Mouse (Mus musculus) midbrain, embryonic 13.5 days (tissue): Measurements from ENCODE around the gene Bcat2. TPM values are rescaled to one million over a fixed set of nuclear protein-coding genes. Genes with fewer than 3 reads are reported as not detected.
A peak's percentile ranks its signal among the peaks of the same experiment; 100 is the strongest.

ENCODE experiments used
- ATAC-seq: fragments of 200-750 bp; cut with Nextera tagmentation; 2 replicates; pipeline ENCODE4 v1.8.0; 2017; ENCODE audit warnings: mild to moderate bottlenecking, moderate TSS enrichment, moderate library complexity
- H3K27ac ChIP-seq: fragments of 300-500 bp; sonication (generic); 2 replicates; pipeline ENCODE4 v1.5.1; 2015; ENCODE audit warnings: inconsistent platforms, mild to moderate bottlenecking, moderate library complexity
- H3K27me3 ChIP-seq: fragments of 300-500 bp; sonication (generic); 2 replicates; pipeline ENCODE4 v1.6.1; 2015; ENCODE audit warnings: mild to moderate bottlenecking, inconsistent platforms
- H3K36me3 ChIP-seq: fragments of 300-500 bp; sonication (generic); 2 replicates; pipeline ENCODE4 v1.6.1; 2015; ENCODE audit warnings: mild to moderate bottlenecking, inconsistent platforms
- H3K4me1 ChIP-seq: fragments of 300-500 bp; sonication (generic); replicated peaks from 2 replicates; pipeline ENCODE4 v1.6.1; 2015; ENCODE audit warnings: inconsistent platforms
- H3K4me2 ChIP-seq: fragments of 300-500 bp; sonication (generic); replicated peaks from 2 replicates; pipeline ENCODE4 v1.6.1; 2015; ENCODE audit warnings: moderate library complexity, mild to moderate bottlenecking, inconsistent platforms
- H3K4me3 ChIP-seq: fragments of 300-500 bp; sonication (generic); replicated peaks from 2 replicates; pipeline ENCODE4 v1.5.1; 2015; ENCODE audit warnings: mild to moderate bottlenecking, inconsistent platforms
- H3K9ac ChIP-seq: fragments of 300-500 bp; sonication (generic); replicated peaks from 2 replicates; pipeline ENCODE4 v1.6.1; 2015; ENCODE audit warnings: mild to moderate bottlenecking, inconsistent platforms
- H3K9me3 ChIP-seq: fragments of 300-500 bp; sonication (generic); 2 replicates; pipeline ENCODE4 v1.6.1; 2016; ENCODE audit warnings: mild to moderate bottlenecking, inconsistent platforms
- WGBS: fragments of 180-500 bp; shearing (Covaris S2); methylation state at CpG from one replicate; pipeline ENCODE4 v1.1.7; 2015; 5-methylcytosine and 5-hydroxymethylcytosine counted together
- polyA plus RNA-seq: library from polyadenylated mRNA; unstranded; fragments of >200 nt; fragmentation: Nextera tagmentation; extraction: Ambion mirVana; gene quantifications from 2 replicates; pipeline ENCODE4 v1.2.1, GENCODE M21; 2015

Bcat2 gene
- polyA plus RNA-seq, 1 experiment from 2014 or later, result 20.7 TPM

DNA sequence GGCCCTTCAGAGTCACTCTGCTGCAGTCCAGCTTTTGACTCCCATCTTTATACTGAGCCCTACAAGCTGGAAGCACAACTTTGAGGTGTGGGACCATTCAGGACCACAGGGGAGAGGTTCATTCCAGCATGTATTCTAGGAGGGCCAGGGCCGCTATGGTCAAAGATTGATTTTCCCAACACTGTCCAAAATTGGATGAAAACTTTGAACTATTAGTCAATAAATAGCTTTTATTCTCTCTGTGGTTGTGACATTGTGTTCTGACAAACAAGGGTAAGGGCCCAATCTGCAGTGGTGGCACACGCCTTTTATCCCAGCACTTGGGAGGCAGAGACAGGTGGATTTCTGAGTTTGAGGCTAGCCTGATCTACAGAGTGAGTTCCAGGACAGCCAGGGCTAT, 16.0 kb upstream of the Bcat2 start:
- Histone ChIP-seq H3K36me3 (no peaks in the 10 kb centered on the region), H3K4me3 (no peak overlapping the region), H3K9ac (no peak overlapping the region; the same call in 1 of the 2 replicates), H3K9me3 (no peaks in the 10 kb centered on the region), H3K4me1 (no peaks in the 10 kb centered on the region), H3K27me3 (no peaks in the 10 kb centered on the region), H3K27ac (no peak overlapping the region), H3K4me2 (no peak overlapping the region)
- ATAC-seq, result no peak
- 87% methylated on average over 2 of the region's 2 CpGs for WGBS

DNA sequence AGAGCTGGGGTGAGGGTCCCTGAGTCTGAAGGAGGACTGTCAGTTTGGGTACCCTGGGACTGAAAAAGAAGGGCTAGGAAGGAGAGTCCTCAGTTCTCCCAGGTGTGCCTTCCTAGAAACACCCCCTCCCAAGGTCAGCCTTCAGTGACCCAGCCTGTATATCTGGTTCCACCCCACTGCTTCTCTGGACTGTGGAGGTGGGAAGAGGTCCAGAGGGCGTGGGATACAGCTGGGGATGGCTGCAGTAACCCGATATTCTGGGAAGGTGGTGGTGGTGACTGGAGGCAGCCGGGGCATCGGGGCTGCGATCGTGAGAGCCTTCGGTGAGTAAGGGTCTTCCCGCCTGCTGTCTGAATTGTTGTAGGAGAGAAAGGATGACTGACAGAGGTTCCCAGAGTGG, 15.2 kb upstream of the Bcat2 start, which contains the start of gene Hsd17b14:
Gene Hsd17b14, plus strand, starts transcription at position 150 of the 400 bp plus-strand sequence.
- Histone ChIP-seq H3K9me3 (no peaks in the 10 kb centered on the region), H3K27ac (no peak within 1 kb of the TSS), H3K36me3 (no peaks in the 10 kb centered on the region), H3K4me2 (no peak within 1 kb of the TSS), H3K27me3 (no peaks in the 10 kb centered on the region), H3K4me3 (no peak within 1 kb of the TSS), H3K4me1 (no peaks in the 10 kb centered on the region), H3K9ac (no peak within 1 kb of the TSS; the same call in 1 of the 2 replicates)
- 47% methylated on average over 8 of the region's 8 CpGs for WGBS
- ATAC-seq, result no peak

DNA sequence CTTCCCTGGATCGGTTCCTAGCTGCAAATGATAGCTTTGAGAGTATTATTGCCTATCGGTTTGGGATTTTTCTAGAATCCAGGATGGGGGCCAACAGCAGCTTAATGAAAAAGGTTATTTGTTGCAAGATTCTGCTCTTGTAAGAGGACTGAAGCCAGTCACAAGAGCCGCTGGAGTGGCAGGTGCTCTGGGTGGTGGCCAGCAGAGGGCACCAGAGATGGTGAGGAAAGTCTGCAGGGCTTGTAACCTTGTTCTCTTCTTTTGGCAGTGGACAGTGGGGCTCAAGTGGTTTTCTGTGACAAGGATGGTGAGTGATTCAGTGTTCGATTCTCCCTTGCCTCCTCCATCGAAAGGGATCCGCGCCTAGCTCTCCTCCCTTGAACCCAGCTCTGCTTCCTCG, 14.2 kb upstream of the Bcat2 start:
- Histone ChIP-seq H3K9ac (no peak overlapping the region), H3K4me3 (no peak overlapping the region), H3K36me3 (no peaks in the 10 kb centered on the region), H3K27me3 (no peaks in the 10 kb centered on the region), H3K9me3 (no peaks in the 10 kb centered on the region), H3K27ac (no peak overlapping the region), H3K4me1 (no peaks in the 10 kb centered on the region), H3K4me2 (no peak overlapping the region)
- no peak for ATAC-seq
- 24% methylated on average over 8 of the region's 8 CpGs for WGBS

DNA sequence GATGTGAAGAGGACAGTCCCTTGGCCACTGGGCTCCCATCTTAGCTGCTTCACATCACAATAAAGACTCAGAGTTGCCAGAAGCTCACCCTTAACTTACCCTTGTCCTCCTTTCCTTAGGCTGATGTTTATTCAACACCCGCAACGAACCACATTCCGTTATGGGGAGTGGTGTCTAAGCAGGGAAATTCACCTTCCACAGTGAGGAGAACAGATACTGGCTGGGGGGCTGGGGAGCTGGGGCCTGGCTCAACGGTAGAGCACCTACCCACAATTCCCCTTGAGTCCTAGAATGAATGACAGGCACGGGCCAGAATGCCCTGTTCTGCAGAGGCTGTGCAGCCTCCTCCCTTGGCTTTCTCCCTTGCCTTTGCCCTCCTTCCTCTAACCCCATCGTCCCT, 11.0 kb upstream of the Bcat2 start:
- Histone ChIP-seq H3K4me2 (no peak overlapping the region), H3K9me3 (no peaks in the 10 kb centered on the region), H3K9ac (no peak overlapping the region), H3K4me1 (no peaks in the 10 kb centered on the region), H3K4me3 (no peak overlapping the region), H3K27ac (no peak overlapping the region), H3K27me3 (no peaks in the 10 kb centered on the region), H3K36me3 (no peaks in the 10 kb centered on the region)
- WGBS, result 61% methylated on average over 6 of the region's 6 CpGs
- no peak for ATAC-seq

DNA sequence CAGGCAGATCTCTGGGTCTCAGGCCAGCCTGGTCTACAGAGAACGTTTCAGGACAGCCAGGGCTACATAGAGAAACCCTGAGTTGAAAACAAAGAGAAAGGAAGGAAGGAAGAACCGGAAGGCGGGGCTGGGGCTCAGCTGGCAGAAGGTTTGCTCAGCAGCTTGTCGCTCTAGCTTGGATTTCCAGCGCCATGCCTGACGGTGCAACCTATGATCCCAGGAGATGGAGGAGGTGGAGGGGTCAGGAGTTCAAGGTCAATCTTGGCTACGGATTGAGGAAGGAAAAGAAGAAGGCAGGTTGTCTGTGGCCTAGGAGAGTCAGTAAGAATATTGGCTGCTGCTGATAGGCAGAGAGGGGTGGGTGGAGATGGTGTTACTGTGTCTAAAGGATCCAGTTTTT, 9.7 kb upstream of the Bcat2 start:
- Histone ChIP-seq H3K4me2 (no peak overlapping the region), H3K4me1 (no peaks in the 10 kb centered on the region), H3K36me3 (no peaks in the 10 kb centered on the region), H3K27me3 (no peaks in the 10 kb centered on the region), H3K4me3 (no peak overlapping the region), H3K9ac (no peak overlapping the region), H3K27ac (no peak overlapping the region), H3K9me3 (no peaks in the 10 kb centered on the region)
- no peak for ATAC-seq
- 86% methylated on average over 7 of the region's 7 CpGs for WGBS

DNA sequence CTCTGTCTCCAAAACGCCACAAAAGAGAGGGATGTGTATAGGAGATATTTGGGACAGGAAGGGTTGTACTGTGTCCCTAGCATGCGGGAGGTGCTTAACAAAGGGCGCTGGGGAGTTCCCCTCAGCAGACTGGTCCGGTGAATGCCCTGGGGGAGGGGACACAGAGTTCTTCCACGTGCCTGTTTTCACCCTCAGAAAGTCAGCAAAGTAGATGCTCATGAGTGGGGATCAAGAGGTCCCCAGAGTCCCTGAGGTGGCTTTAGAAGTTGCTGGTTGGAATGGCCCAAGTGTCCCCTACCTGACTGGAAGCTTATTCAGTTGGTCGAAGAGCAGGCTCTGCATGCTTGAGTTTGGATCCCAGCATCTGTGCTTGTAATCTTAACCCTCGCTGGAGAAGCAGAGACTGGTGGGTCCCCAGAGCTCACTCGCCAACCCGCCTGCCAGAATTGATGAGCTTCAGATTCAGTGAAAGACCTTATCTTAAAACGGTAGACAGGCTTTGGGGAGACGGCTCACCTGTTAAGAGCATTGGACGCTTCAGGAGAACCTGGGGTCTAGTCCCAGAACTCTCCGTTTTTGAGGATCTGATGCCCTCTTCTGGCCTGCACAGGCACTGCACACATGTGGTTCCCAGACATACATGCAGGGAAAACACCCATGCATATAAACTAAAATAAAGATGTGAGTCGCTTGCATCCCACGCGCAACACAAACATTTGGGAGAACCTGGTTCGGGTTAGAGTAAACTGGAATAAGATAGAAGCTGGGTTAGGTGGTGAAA, 8.9 kb upstream of the Bcat2 start:
- no peaks in the 10 kb centered on the region for H3K36me3 ChIP-seq
- H3K27ac ChIP-seq, result no peak overlapping the region
- no peaks in the 10 kb centered on the region for H3K4me1 ChIP-seq
- peak; percentile 72; the same call in 1 of the 2 replicates for ATAC-seq
- H3K27me3 ChIP-seq, result no peaks in the 10 kb centered on the region
- whole genome bisulfite sequencing, result 29% methylated on average over 17 of the region's 17 CpGs
- no peaks in the 10 kb centered on the region for H3K9me3 ChIP-seq
- no peak overlapping the region for H3K4me2 ChIP-seq
- H3K4me3 ChIP-seq, result no peak overlapping the region
- H3K9ac ChIP-seq, result no peak overlapping the region; the same call in 1 of the 2 replicates

DNA sequence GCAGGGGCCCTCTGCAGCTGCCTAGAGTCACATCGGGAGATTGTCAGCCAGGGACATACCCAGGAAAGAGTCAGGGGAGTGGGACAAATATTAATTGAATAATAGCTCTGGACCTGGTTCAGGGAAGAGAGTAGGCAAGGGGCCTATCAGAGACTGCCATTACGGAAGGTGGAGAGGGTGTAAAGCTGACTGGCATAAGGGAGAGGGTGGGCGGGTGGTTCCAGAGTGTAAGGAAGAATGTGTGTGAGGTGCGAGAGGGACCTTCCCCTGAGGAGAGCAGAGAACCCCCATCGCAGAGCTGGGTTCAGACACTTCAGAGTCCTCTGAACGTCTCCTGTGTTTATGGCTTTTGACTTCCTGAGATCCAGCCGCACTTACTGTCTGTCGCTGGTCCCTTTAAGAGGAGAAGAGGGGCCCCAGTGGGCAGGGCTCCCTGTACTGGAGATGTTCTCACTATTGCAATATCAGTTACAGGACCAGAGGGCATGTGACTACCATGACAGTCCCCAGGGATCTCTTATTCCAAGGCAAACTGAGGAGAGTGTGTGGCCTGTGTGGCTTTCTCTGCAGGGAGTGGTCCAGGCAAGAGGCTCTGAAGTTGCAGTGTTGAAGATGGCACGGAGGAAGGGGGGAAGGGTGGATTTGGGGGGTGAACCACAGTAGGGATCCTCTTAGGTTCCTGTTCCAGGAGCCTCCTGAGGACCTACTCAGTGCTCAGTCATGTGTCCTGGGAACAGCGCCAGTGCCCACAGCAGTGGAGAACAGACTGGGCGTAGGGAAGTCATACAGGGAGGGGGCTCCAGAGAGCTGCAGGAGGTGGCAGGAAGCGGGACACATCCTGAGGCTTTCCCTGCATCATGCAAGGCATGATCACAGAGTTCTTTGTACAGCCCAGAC, 8.1 kb upstream of the Bcat2 start:
- Histone ChIP-seq H3K4me2 (no peak overlapping the region), H3K27me3 (no peaks in the 10 kb centered on the region), H3K27ac (no peak overlapping the region), H3K4me3 (no peak overlapping the region), H3K36me3 (no peaks in the 10 kb centered on the region), H3K4me1 (no peaks in the 10 kb centered on the region), H3K9ac (no peak overlapping the region), H3K9me3 (no peaks in the 10 kb centered on the region)
- no peak for ATAC-seq
- 58% methylated on average over 12 of the region's 12 CpGs for WGBS

DNA sequence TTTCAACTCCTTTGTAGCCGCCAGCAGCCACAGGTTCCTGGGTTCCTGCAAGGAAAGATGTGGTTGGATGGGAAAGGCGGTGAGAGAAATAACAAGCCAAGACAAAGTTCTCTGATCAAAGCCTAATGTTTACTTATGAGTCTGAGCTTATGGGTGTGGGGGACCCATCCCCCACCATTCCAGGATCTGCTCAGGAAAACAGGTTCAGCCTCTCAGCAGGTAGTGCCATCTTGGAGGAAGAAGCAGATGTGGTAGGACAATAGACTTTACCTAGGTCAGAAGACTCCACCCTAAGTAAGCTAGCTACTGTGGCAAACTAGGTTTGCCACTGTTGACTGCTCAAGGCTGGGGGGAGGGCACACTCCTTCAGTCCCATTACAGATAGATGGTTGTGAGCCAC, 5.1 kb upstream of the Bcat2 start:
- ATAC-seq, result no peak
- Histone ChIP-seq H3K27ac (no peak overlapping the region), H3K4me3 (no peak overlapping the region), H3K4me2 (no peak overlapping the region), H3K4me1 (peaks cover 13% of the 10 kb centered on the region), H3K27me3 (no peaks in the 10 kb centered on the region), H3K9me3 (no peaks in the 10 kb centered on the region), H3K9ac (no peak overlapping the region), H3K36me3 (no peaks in the 10 kb centered on the region)
- 82% methylated on average over 2 of the region's 2 CpGs for WGBS

DNA sequence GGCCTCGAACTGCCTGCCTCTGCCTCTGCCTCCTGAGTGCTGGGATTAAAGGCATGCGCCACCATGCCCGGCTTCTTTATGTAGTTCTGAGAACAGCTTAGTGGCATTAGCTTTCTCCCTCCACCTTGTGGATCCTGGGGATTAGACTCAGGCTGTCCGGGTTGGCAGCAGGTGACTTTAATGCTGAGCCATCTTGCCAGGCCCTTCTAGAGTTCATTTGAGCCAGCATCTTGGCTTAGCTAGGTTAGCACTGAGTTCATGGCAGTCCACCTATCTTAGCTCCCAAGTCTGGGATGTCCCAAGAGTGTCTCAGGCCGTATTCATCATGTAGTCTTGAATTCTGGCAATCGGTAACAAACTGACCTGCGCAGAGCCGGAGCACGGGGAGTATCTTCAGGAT, 4.5 kb upstream of the Bcat2 start:
- H3K4me3 ChIP-seq, result no peak overlapping the region
- no peak overlapping the region for H3K9ac ChIP-seq
- H3K36me3 ChIP-seq, result no peaks in the 10 kb centered on the region
- H3K9me3 ChIP-seq, result no peaks in the 10 kb centered on the region
- H3K27me3 ChIP-seq, result no peaks in the 10 kb centered on the region
- no peak overlapping the region for H3K4me2 ChIP-seq
- no peak for ATAC-seq
- WGBS, result 89% methylated on average over 9 of the region's 9 CpGs
- H3K4me1 ChIP-seq, result peaks cover 13% of the 10 kb centered on the region
- H3K27ac ChIP-seq, result no peak overlapping the region

DNA sequence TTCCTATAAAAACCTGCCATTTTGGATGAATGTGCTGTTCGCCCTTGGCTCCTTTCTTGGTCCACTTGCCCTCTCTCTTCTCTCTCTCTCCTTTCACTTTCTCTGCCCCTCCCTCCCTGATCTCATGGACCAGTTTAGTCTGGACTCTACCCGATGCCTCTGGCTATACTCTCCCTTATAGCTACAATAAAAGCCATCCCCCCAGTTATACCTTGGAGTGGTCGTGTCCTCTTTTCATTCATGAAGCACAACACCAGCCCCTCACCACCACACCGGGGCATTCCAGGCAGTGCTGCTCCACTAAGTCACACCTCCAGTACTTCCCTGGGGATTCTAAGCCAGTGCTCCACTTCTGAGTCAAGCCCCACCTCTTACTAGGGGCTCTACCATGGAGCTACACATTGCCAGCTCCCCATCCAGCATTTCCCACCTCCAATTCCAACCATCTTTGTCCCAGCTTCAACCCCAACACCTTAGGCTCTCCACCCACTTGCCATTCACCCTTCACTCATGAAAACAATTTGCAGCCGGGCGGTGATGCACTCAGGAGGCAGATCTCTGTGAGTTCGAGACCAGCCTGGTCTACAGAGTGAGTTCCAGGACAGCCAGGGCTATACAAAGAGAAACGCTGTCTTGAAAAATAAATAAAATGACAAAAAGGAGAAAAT, 2.7 kb upstream of the Bcat2 start:
- H3K9me3 ChIP-seq, result no peaks in the 10 kb centered on the region
- H3K27ac ChIP-seq, result no peak overlapping the region
- 70% methylated on average over 8 of the region's 8 CpGs for WGBS
- H3K4me2 ChIP-seq, result peak overlapping the region; percentile 80
- no peaks in the 10 kb centered on the region for H3K36me3 ChIP-seq
- peaks cover 29% of the 10 kb centered on the region for H3K4me1 ChIP-seq
- H3K4me3 ChIP-seq, result no peak overlapping the region
- no peaks in the 10 kb centered on the region for H3K27me3 ChIP-seq
- H3K9ac ChIP-seq, result no peak overlapping the region
- ATAC-seq, result no peak

DNA sequence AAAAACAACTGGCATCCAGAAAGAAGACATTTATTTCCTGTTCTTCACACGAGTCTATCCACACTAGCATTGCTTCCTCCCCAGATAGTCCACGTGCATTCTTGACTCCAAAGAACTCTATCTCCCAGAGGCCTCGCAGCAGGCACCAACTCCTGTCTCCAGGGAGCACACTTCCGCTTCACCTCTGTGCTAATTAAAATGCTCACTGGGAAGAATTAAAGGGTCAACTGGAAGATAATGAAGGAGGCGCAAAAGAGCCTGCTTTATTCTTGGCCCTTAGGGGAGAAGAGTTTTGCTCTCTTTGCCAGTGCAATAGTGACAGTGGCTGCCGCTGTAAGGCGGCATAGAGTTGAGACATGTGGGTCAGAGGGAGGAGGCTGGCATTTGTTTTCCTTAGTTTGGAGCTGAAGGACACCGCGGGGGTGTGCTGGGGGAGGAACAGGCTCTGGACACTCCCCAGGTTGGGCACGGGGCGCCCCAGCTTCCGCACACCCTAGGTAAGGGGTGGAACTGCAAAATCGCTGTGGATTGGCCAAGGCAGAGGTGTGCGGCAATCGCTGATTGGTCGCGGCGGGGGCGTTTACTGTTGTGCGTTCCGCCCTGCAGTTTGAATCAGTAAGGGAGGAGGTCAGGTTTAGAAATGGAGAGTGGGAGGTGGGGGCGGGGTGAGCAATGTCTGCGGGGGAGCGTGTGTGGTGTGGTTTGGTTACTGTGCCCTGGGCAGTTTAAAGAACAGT, 2.0 kb upstream of the Bcat2 start:
- Histone ChIP-seq H3K9ac (peak overlapping the region; percentile 26), H3K4me3 (peak overlapping the region; percentile 48), H3K36me3 (no peaks in the 10 kb centered on the region), H3K27me3 (no peaks in the 10 kb centered on the region), H3K9me3 (no peaks in the 10 kb centered on the region), H3K4me2 (peak overlapping the region; percentile 80), H3K4me1 (peaks cover 29% of the 10 kb centered on the region), H3K27ac (peak overlapping the region; percentile 77)
- peak; percentile 94 for ATAC-seq
- WGBS, result under 1% methylated on average over 24 of the region's 24 CpGs
